Mouse (Mus musculus): Measurements from ENCODE around the gene Rhox9. TPM values are rescaled to one million over a fixed set of nuclear protein-coding genes. Genes with fewer than 3 reads are reported as not detected.
A peak's percentile ranks its signal among the peaks of the same experiment; 100 is the strongest.
"Not testable (repeated sequence)": the region's sequence is repeated elsewhere in the genome, so short reads cannot be mapped to it uniquely, and the experiment has no call there.

Gene Rhox9
- polyA plus RNA-seq (2016; fragmentation: Nextera tagmentation; extraction: Ambion mirVana), result not detected in 2 replicates

GRCm38 (mm10) chrX:37901670-37902069 lies at the start of gene Rhox9:
Rhox9 (minus strand) TSS chrX:37901770.
- not testable (repeated sequence) for H3K36me3 ChIP-seq; DNase-seq (ENCODE audit: low spot score); H3K4me1 ChIP-seq (replicated peaks); H3K4me3 ChIP-seq; H3K9me3 ChIP-seq; H3K27me3 ChIP-seq (ENCODE audit: insufficient read depth, poor library complexity, severe bottlenecking); H3K27ac ChIP-seq
- 93% methylated on average over 10 of the region's 18 CpGs for WGBS

- no peak for DNase-seq (ENCODE audit: low spot score)
- no peak overlapping the region for H3K27ac ChIP-seq
- H3K4me1 ChIP-seq (replicated peaks), result no peaks in the 10 kb centered on the region
- no peaks in the 10 kb centered on the region for H3K36me3 ChIP-seq
- H3K4me3 ChIP-seq, result no peak overlapping the region
- H3K27me3 ChIP-seq (ENCODE audit: insufficient read depth, poor library complexity, severe bottlenecking), result no peaks in the 10 kb centered on the region
- WGBS, result 67% methylated on average over 4 of the region's 4 CpGs
- no peaks in the 10 kb centered on the region for H3K9me3 ChIP-seq
These were observed 14.7 kb upstream of the Rhox9 start for GRCm38 (mm10) chrX:37916311-37916710.

GRCm38 (mm10) chrX:37908581-37908980 lies 7.0 kb upstream of the Rhox9 start:
- no peaks in the 10 kb centered on the region for H3K36me3 ChIP-seq
- no peak overlapping the region for H3K4me3 ChIP-seq
- no peak overlapping the region for H3K27ac ChIP-seq
- no peaks in the 10 kb centered on the region for H3K27me3 ChIP-seq (ENCODE audit: insufficient read depth, poor library complexity, severe bottlenecking)
- H3K4me1 ChIP-seq (replicated peaks), result no peaks in the 10 kb centered on the region
- peak; percentile 3 for DNase-seq (ENCODE audit: low spot score)
- WGBS, result 51% methylated on average over 7 of the region's 7 CpGs
- H3K9me3 ChIP-seq, result no peaks in the 10 kb centered on the region

DNA sequence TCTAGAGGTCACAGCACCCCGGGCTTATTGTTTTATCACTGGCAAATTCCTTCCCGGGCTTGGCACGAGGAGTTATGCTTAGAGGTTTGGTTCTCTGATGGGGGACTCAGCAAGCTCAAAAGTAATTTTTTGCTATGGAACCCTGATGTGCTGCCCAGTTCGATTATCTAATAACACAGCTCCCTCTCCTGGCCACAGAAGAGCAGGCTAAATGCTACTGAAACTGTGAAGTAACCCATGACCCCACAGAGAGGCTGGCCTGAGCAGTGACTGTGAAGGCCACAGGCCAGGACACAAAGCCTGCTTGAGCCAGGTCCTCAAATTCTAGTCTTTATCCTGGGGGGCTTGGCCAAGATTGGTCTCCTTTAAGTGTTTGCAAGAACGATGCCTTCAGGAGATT lies 2.2 kb upstream of the Rhox9 start:
- Histone ChIP-seq H3K36me3 (no peaks in the 10 kb centered on the region), H3K4me3 (no peak overlapping the region), H3K27ac (no peak overlapping the region), H3K27me3 (ENCODE audit: insufficient read depth, poor library complexity, severe bottlenecking) (no peaks in the 10 kb centered on the region), H3K4me1 (replicated peaks) (no peaks in the 10 kb centered on the region), H3K9me3 (no peaks in the 10 kb centered on the region)
- DNase-seq (ENCODE audit: low spot score), result peak; percentile 2
- WGBS, result 76% methylated on average over 5 of the region's 5 CpGs

- not testable (repeated sequence) for H3K4me1 ChIP-seq (replicated peaks); H3K36me3 ChIP-seq; H3K9me3 ChIP-seq; H3K27ac ChIP-seq; DNase-seq (ENCODE audit: low spot score); H3K27me3 ChIP-seq (ENCODE audit: insufficient read depth, poor library complexity, severe bottlenecking); H3K4me3 ChIP-seq
- WGBS, result 85% methylated on average over 9 of the region's 9 CpGs
These were observed 4.4 kb downstream of the Rhox9 start, which contains the start of gene Rhox7b for GRCm38 (mm10) chrX:37897132-37897531. Rhox7b (minus strand) TSS chrX:37897232.

GRCm38 (mm10) chrX:37878844-37879243 lies 22.7 kb downstream of the Rhox9 start, which contains the start of gene Rhox8:
Rhox8 (minus strand) TSS chrX:37878944.
- no peak within 1 kb of the TSS for H3K4me3 ChIP-seq
- WGBS, result 74% methylated on average over 4 of the region's 4 CpGs
- H3K9me3 ChIP-seq, result no peaks in the 10 kb centered on the region
- no peaks in the 10 kb centered on the region for H3K36me3 ChIP-seq
- no peak for DNase-seq (ENCODE audit: low spot score)
- no peaks in the 10 kb centered on the region for H3K27me3 ChIP-seq (ENCODE audit: insufficient read depth, poor library complexity, severe bottlenecking)
- H3K27ac ChIP-seq, result no peak within 1 kb of the TSS
- H3K4me1 ChIP-seq (replicated peaks), result no peaks in the 10 kb centered on the region

GRCm38 (mm10) chrX:37871641-37872040 lies 29.9 kb downstream of the Rhox9 start:
- WGBS, result 94% methylated on average over 2 of the region's 2 CpGs
- Histone ChIP-seq H3K27ac (no peak overlapping the region), H3K9me3 (no peaks in the 10 kb centered on the region), H3K27me3 (ENCODE audit: insufficient read depth, poor library complexity, severe bottlenecking) (no peaks in the 10 kb centered on the region), H3K4me1 (replicated peaks) (no peaks in the 10 kb centered on the region), H3K36me3 (no peaks in the 10 kb centered on the region), H3K4me3 (no peak overlapping the region)
- DNase-seq (ENCODE audit: low spot score), result no peak

Other genes with a start within 250 kb of the Rhox9 start
- gene Rhox3h, start 233.0 kb downstream of the Rhox9 start, polyA plus RNA-seq (2016; fragmentation: Nextera tagmentation; extraction: Ambion mirVana), result not detected in 2 replicates
- not detected in 2 replicates for gene Rhox2h, start 228.5 kb downstream of the Rhox9 start, polyA plus RNA-seq (2016; fragmentation: Nextera tagmentation; extraction: Ambion mirVana)
- gene Rhox5, start 96.9 kb downstream of the Rhox9 start, polyA plus RNA-seq (2016; fragmentation: Nextera tagmentation; extraction: Ambion mirVana), result 1.5 TPM in 2 replicates
- gene Rhox6, start 74.9 kb downstream of the Rhox9 start, polyA plus RNA-seq (2016; fragmentation: Nextera tagmentation; extraction: Ambion mirVana), result not detected in 2 replicates
- not detected in 2 replicates for gene Rhox7a, start 70.1 kb downstream of the Rhox9 start, polyA plus RNA-seq (2016; fragmentation: Nextera tagmentation; extraction: Ambion mirVana)
- gene Rhox8, start 22.8 kb downstream of the Rhox9 start, polyA plus RNA-seq (2016; fragmentation: Nextera tagmentation; extraction: Ambion mirVana), result not detected in 2 replicates
- gene Rhox7b, start 4.5 kb downstream of the Rhox9 start, polyA plus RNA-seq (2016; fragmentation: Nextera tagmentation; extraction: Ambion mirVana), result not detected in 2 replicates
- gene Btg1-ps1, start 117.0 kb upstream of the Rhox9 start, polyA plus RNA-seq (2016; fragmentation: Nextera tagmentation; extraction: Ambion mirVana), result not detected in 2 replicates
- gene Btg1-ps2, start 141.3 kb upstream of the Rhox9 start, polyA plus RNA-seq (2016; fragmentation: Nextera tagmentation; extraction: Ambion mirVana), result not detected in 2 replicates
- gene Rhox10, start 164.7 kb upstream of the Rhox9 start, polyA plus RNA-seq (2016; fragmentation: Nextera tagmentation; extraction: Ambion mirVana), result not detected in 2 replicates
- gene Rhox11, start 183.4 kb upstream of the Rhox9 start, polyA plus RNA-seq (2016; fragmentation: Nextera tagmentation; extraction: Ambion mirVana), result not detected in 2 replicates
- gene Rhox12, start 209.1 kb upstream of the Rhox9 start, polyA plus RNA-seq (2016; fragmentation: Nextera tagmentation; extraction: Ambion mirVana), result not detected in 2 replicates
- gene Rhox13, start 219.4 kb upstream of the Rhox9 start, polyA plus RNA-seq (2016; fragmentation: Nextera tagmentation; extraction: Ambion mirVana), result not detected in 2 replicates